Mouse (Mus musculus) naive thymus-derived CD4-positive, alpha-beta T cell, adult 5 months (primary cell): ENCODE measurements around the gene Pafah1b1. TPM values are rescaled to one million over a fixed set of nuclear protein-coding genes. Genes with fewer than 3 reads are reported as not detected.

Source experiments
- polyA plus RNA-seq: library from polyadenylated mRNA; unstranded; fragments of 100-300 nt; shearing (Covaris generic); gene quantifications from one replicate; pipeline ENCODE4 v1.2.1, GENCODE M21; 2017

The Pafah1b1 gene
- 103 TPM for polyA plus RNA-seq

GRCm38 (mm10) chr11:74724235-74724791, at the start of gene Pafah1b1:
Pafah1b1 (minus strand) TSS chr11:74724670.

GRCm38 (mm10) chr11:74770595-74771207, 46.2 kb upstream of the Pafah1b1 start, which contains the start of gene Mettl16:
Mettl16 (plus strand) TSS chr11:74770830.

GRCm38 (mm10) chr11:74649095-74649646, 75.3 kb downstream of the Pafah1b1 start, which contains the start of gene Cluh:
Cluh (plus strand) TSS chr11:74649495.

Other genes with a start within 250 kb of the Pafah1b1 start
- gene Rap1gap2, start 113.8 kb downstream of the Pafah1b1 start, polyA plus RNA-seq = 0.15 TPM
- not detected for gene Ccdc92b, start 105.1 kb downstream of the Pafah1b1 start, polyA plus RNA-seq
- gene Cluh, start 75.2 kb downstream of the Pafah1b1 start, polyA plus RNA-seq = 36.3 TPM
- 40.6 TPM for gene Mettl16, start 46.2 kb upstream of the Pafah1b1 start, polyA plus RNA-seq
- 21.2 TPM for gene Mnt, start 106.2 kb upstream of the Pafah1b1 start, polyA plus RNA-seq
- gene Sgsm2, start 172.4 kb upstream of the Pafah1b1 start, polyA plus RNA-seq = 4.5 TPM
- 66.6 TPM for gene Tsr1, start 173.4 kb upstream of the Pafah1b1 start, polyA plus RNA-seq
- gene Smg6, start 201.2 kb upstream of the Pafah1b1 start, polyA plus RNA-seq = 35.9 TPM
- gene Srr, start 201.3 kb upstream of the Pafah1b1 start, polyA plus RNA-seq = 3.0 TPM